Mouse (Mus musculus): ENCODE data around the gene Tlcd1. TPM values are rescaled to one million over a fixed set of nuclear protein-coding genes. Genes with fewer than 3 reads are reported as not detected.
"Not testable (repeated sequence)": the region's sequence is repeated elsewhere in the genome, so short reads cannot be mapped to it uniquely, and the experiment has no call there.

Tlcd1 gene
- polyA plus RNA-seq, 1 experiment = 12.2 TPM

DNA sequence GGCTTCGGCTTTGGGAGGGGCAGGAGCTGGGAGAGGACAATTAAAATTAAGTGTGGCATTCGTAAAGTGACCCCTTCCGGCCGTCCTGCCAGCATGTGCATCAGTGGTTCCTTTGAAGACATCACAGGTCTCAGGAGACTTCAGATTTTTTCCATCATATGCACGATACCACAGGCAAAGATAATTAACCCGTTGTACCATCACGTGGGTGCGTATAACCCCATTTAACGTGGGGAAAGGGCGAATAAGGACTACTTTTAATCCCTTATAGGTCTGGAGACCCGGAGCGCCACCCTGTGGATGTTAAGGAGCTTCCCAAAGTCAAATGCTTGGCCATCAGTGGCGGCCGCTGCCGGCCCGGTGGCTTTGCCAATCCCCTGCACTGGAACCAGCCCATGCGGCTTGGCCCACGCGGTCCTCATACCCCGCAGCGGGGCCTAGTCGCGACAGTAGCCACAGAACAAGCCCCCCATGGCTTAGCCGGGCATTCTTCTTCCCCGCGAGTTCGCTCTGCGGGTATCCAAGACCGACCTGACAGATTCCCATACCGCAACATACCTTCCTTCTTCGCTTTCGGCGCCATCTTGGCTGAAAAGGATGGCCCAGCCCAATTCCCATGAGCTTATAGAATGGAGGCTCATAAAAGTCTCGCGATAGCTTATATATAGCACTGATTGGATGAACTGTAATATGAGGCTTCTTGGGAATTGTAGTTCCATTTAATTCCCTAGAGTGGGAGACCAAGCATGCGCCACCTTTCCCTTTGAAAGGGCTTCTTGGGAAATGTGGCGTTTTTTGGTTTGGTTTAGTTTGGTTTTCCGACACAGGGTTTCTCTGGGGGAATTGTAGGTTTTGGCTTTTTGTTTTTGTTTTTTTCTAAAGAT, 6.7 kb downstream of the Tlcd1 start, which contains the start of gene Rpl23a:
Gene Rpl23a, minus strand, starts transcription at position 624 of the 884 bp plus-strand sequence.
- no peaks in the 10 kb centered on the region for H3K27me3 ChIP-seq (ENCODE audit: control insufficient read depth, insufficient read depth, low read length, poor library complexity, severe bottlenecking)
- H3K36me3 ChIP-seq (ENCODE audit: control insufficient read depth, insufficient read depth, low read length, poor library complexity, severe bottlenecking) = peaks cover 39% of the 10 kb centered on the region
- H3K9me3 ChIP-seq (replicated peaks; ENCODE audit: control insufficient read depth, insufficient read depth, low read length, poor library complexity, severe bottlenecking) = no peaks in the 10 kb centered on the region
- TF ChIP-seq CTCF (IDR thresholded peaks at IDR 0.05; ENCODE audit: low read depth, low read length) (no peak), POLR2A (IDR thresholded peaks at IDR 0.05; ENCODE audit: insufficient read depth, low read length) (peak; percentile 90)
- H3K4me1 ChIP-seq (ENCODE audit: control insufficient read depth, insufficient read depth, low read length) = no peaks in the 10 kb centered on the region
- peak within 1 kb of the TSS; percentile 94 for H3K4me3 ChIP-seq (ENCODE audit: low read depth, low read length)
- H3K9ac ChIP-seq (ENCODE audit: low read depth, poor library complexity, severe bottlenecking) = peak within 1 kb of the TSS; percentile 100
- peak within 1 kb of the TSS; percentile 95 for H3K27ac ChIP-seq (ENCODE audit: insufficient read depth, low read length)

DNA sequence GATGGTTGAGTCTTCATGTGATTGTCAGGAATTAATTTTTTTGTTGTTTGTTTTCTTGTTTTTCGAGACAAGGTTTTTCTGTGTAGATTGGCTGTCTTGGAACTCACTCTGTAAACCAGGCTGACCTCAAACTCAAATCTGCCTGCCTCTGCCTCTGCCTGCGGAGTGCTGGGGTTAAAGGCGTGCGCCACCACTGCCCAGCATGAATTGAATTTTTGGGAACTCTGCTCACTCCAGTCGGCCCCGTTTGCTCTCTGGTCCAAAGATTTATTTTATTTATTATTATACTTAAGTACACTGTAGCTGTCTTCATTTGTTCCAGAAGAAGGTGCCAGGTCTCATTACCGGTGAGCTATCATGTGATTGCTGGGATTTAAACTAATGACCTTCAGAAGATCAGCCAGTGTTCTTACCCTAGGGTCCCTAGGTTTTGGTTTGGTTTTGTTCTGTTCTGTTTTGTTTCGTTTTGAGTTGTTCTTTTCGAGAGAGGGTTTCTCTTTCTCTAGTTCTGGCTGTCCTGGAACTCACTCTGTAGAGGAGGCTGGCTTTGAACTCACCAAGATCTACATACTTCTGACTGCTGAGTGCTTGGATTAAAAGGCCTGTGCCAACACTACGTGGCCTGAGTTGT, 7.5 kb downstream of the Tlcd1 start:
- Histone ChIP-seq H3K4me1 (ENCODE audit: control insufficient read depth, insufficient read depth, low read length) (no peaks in the 10 kb centered on the region), H3K9ac (ENCODE audit: low read depth, poor library complexity, severe bottlenecking) (peak overlapping the region; percentile 100), H3K27ac (ENCODE audit: insufficient read depth, low read length) (peak overlapping the region; percentile 88), H3K36me3 (ENCODE audit: control insufficient read depth, insufficient read depth, low read length, poor library complexity, severe bottlenecking) (peaks cover 39% of the 10 kb centered on the region), H3K9me3 (replicated peaks; ENCODE audit: control insufficient read depth, insufficient read depth, low read length, poor library complexity, severe bottlenecking) (no peaks in the 10 kb centered on the region), H3K4me3 (ENCODE audit: low read depth, low read length) (peak overlapping the region; percentile 94), H3K27me3 (ENCODE audit: control insufficient read depth, insufficient read depth, low read length, poor library complexity, severe bottlenecking) (no peaks in the 10 kb centered on the region)
- TF ChIP-seq POLR2A (IDR thresholded peaks at IDR 0.05; ENCODE audit: insufficient read depth, low read length) (no peak), EP300 (IDR thresholded peaks at IDR 0.05; ENCODE audit: insufficient read depth, low read depth, low read length) (no peak), CTCF (IDR thresholded peaks at IDR 0.05; ENCODE audit: low read depth, low read length) (no peak)

DNA sequence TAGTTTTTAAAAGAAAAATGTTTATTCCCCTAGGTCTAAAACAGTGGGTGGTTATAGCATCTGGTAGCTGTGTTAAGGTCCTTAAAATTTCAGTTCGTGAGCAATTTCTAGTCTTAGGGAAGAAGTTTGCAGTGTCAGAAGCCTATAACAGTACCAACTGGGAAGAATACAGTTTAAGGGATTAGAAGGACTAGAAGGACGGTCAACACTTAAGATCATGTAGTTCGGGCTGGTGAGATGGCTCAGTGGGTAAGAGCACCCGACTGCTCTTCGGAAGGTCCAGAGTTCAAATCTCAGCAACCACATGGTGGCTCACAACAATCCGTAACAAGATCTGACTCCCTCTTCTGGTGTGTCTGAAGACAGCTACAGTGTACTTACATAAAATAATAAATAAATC, 8.2 kb downstream of the Tlcd1 start:
- peak overlapping the region; percentile 100 for H3K9ac ChIP-seq (ENCODE audit: low read depth, poor library complexity, severe bottlenecking)
- H3K9me3 ChIP-seq (replicated peaks; ENCODE audit: control insufficient read depth, insufficient read depth, low read length, poor library complexity, severe bottlenecking); H3K4me1 ChIP-seq (ENCODE audit: control insufficient read depth, insufficient read depth, low read length): not testable (repeated sequence)

DNA sequence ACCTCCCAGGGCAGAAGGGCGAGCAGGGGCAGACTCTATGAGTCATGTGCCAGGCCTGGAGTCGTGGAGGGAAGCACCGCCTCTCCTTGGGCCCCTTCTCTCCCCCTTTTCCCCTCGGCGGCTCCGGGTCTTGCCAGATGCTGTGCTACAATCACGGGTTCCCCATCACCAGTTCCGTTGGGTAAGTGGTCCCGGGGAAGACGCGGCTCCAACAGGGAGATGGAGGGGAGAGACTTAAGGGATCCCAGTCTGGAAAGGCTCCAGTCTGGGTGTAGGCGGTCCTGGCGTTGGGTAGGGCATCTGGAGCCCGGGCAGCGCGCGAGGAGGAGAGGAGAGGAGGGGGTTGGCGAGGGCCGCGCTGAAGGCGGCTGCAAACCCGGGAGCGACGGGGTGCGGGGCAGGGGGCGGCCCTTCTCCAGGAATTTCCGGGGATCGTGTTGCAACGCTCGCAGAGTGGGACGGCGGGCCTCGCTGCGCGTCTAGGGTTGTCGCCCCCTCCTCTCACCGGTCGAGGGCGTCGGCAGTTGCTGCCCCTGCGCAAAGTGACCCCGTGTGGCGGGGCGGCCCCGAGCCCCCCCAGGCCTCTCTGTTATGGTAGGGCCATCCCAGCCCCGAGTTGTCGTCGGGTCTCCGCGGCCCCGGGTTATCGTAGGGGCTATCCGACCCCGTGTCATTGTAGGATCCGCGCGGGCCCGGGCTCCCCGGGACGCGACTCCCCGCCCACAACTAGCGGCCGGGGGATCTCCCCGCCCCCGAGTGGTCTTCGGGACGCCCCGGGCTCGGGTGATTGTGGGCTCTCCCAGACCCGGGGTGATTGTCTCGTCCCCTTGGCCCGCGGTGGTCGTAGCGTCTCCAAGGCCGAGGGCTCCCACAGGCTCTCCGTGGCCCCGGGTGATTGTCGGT, 12.1 kb downstream of the Tlcd1 start, which contains the start of gene Rab34:
Gene Rab34, plus strand, starts transcription at position 100 of the 903 bp plus-strand sequence.
- Histone ChIP-seq H3K4me1 (ENCODE audit: control insufficient read depth, insufficient read depth, low read length) (peaks cover 2% of the 10 kb centered on the region), H3K4me3 (ENCODE audit: low read depth, low read length) (peak within 1 kb of the TSS; percentile 90), H3K9me3 (replicated peaks; ENCODE audit: control insufficient read depth, insufficient read depth, low read length, poor library complexity, severe bottlenecking) (no peaks in the 10 kb centered on the region), H3K36me3 (ENCODE audit: control insufficient read depth, insufficient read depth, low read length, poor library complexity, severe bottlenecking) (peaks cover 2% of the 10 kb centered on the region; the same call in 1 of the 2 replicates), H3K9ac (ENCODE audit: low read depth, poor library complexity, severe bottlenecking) (peak within 1 kb of the TSS; percentile 90), H3K27me3 (ENCODE audit: control insufficient read depth, insufficient read depth, low read length, poor library complexity, severe bottlenecking) (no peaks in the 10 kb centered on the region), H3K27ac (ENCODE audit: insufficient read depth, low read length) (peak within 1 kb of the TSS; percentile 81)
- TF ChIP-seq POLR2A (IDR thresholded peaks at IDR 0.05; ENCODE audit: insufficient read depth, low read length) (no peak), CTCF (IDR thresholded peaks at IDR 0.05; ENCODE audit: low read depth, low read length) (no peak), EP300 (IDR thresholded peaks at IDR 0.05; ENCODE audit: insufficient read depth, low read depth, low read length) (0 out of 2 replicates have a peak, but pooled peaks have one; percentile 5)

More for the DNA sequence above, 8.2 kb downstream of the Tlcd1 start:
- H3K27me3 ChIP-seq (ENCODE audit: control insufficient read depth, insufficient read depth, low read length, poor library complexity, severe bottlenecking) = not testable (repeated sequence)
- H3K4me3 ChIP-seq (ENCODE audit: low read depth, low read length) = peak overlapping the region; percentile 94
- H3K27ac ChIP-seq (ENCODE audit: insufficient read depth, low read length) = peak overlapping the region; percentile 88
- H3K36me3 ChIP-seq (ENCODE audit: control insufficient read depth, insufficient read depth, low read length, poor library complexity, severe bottlenecking) = peaks cover 34% of the 10 kb centered on the region

DNA sequence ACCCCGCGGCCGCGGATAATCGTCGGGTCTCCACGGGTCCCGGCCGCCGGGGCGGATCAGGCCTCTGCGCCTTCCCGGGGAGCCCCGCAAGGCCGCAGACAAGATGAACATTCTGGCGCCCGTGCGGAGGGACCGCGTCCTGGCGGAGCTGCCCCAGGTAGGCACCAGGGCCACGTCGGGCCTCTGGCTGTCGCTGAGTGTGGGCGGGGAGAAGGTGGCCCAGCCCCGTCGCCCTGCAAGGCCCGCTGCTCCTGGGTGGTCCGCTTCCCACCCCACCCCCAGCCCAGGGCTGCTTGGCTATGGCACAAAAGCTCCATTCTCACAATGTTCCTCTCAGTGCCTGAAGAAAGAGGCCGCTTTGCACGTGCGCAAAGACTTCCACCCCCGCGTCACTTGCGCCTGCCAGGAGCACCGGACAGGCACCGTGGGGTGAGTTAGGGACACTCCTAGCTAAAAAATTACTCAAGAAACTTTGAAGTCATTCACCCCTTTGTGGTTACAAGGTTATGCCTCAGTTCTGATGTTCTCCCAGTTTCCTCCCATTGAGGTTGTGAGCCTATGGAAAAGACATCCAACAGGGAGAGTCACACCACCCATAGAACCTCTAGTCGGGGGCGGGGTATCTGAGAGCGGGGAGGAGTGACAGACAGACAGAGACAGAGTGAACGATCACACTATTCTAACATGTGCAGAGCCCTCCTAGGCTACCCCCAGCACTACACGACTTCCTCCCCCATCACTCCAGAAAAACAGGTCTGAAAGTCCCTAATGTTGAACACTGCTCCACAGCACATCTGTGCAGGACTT, 12.9 kb downstream of the Tlcd1 start:
- Histone ChIP-seq H3K27ac (ENCODE audit: insufficient read depth, low read length) (peak overlapping the region; percentile 74), H3K36me3 (ENCODE audit: control insufficient read depth, insufficient read depth, low read length, poor library complexity, severe bottlenecking) (peaks cover 2% of the 10 kb centered on the region; the same call in 1 of the 2 replicates), H3K4me3 (ENCODE audit: low read depth, low read length) (peak overlapping the region; percentile 90), H3K4me1 (ENCODE audit: control insufficient read depth, insufficient read depth, low read length) (peaks cover 2% of the 10 kb centered on the region), H3K9me3 (replicated peaks; ENCODE audit: control insufficient read depth, insufficient read depth, low read length, poor library complexity, severe bottlenecking) (no peaks in the 10 kb centered on the region), H3K27me3 (ENCODE audit: control insufficient read depth, insufficient read depth, low read length, poor library complexity, severe bottlenecking) (no peaks in the 10 kb centered on the region), H3K9ac (ENCODE audit: low read depth, poor library complexity, severe bottlenecking) (peak overlapping the region; percentile 90)
- TF ChIP-seq EP300 (IDR thresholded peaks at IDR 0.05; ENCODE audit: insufficient read depth, low read depth, low read length) (peak; percentile 83), POLR2A (IDR thresholded peaks at IDR 0.05; ENCODE audit: insufficient read depth, low read length) (peak; percentile 75), CTCF (IDR thresholded peaks at IDR 0.05; ENCODE audit: low read depth, low read length) (no peak)
